Mouse (Mus musculus) limb, embryonic 11.5 days (tissue): ENCODE results near the gene Chil4. TPM values are rescaled to one million over a fixed set of nuclear protein-coding genes. Genes with fewer than 3 reads are reported as not detected.
"Not testable (repeated sequence)": the region's sequence is repeated elsewhere in the genome, so short reads cannot be mapped to it uniquely, and the experiment has no call there.

Source experiments
- ATAC-seq: fragments of 200-750 bp; cut with Nextera tagmentation; 2 replicates; pipeline ENCODE4 v1.8.0; 2017; ENCODE audit warnings: low read depth; ENCODE audit not compliant: insufficient number of reproducible peaks, low FRiP score, low TSS enrichment
- DNase-seq: peaks from one replicate; pipeline ENCODE4 v3.0.0-alpha.2; 2015; ENCODE audit warnings: low spot score
- H3K27ac ChIP-seq: fragments of 300-500 bp; sonication (generic); replicated peaks from 2 replicates; pipeline ENCODE4 v1.5.1; 2014; ENCODE audit warnings: low read depth, mild to moderate bottlenecking, low read length
- H3K27me3 ChIP-seq: fragments of 300-500 bp; sonication (generic); 2 replicates; pipeline ENCODE4 v1.6.1; 2014; ENCODE audit warnings: mild to moderate bottlenecking, low read length, mixed read lengths; ENCODE audit not compliant: control insufficient read depth, insufficient read depth
- H3K36me3 ChIP-seq: fragments of 300-500 bp; sonication (generic); 2 replicates; pipeline ENCODE4 v1.6.1; 2014; ENCODE audit warnings: mild to moderate bottlenecking, low read length, moderate library complexity, mixed read lengths; ENCODE audit not compliant: control insufficient read depth, insufficient read depth
- H3K4me1 ChIP-seq: fragments of 300-500 bp; sonication (generic); 2 replicates; pipeline ENCODE4 v1.6.1; 2014; ENCODE audit warnings: low read length, mixed read lengths; ENCODE audit not compliant: control insufficient read depth, insufficient read depth
- H3K4me2 ChIP-seq: fragments of 300-500 bp; sonication (generic); 2 replicates; pipeline ENCODE4 v1.6.1; 2014; ENCODE audit warnings: low read depth, mild to moderate bottlenecking, moderate library complexity; ENCODE audit not compliant: severe bottlenecking
- H3K4me3 ChIP-seq: fragments of 300-500 bp; sonication (generic); 2 replicates; pipeline ENCODE4 v1.5.1; 2014; ENCODE audit warnings: low read depth, low read length
- H3K9ac ChIP-seq: fragments of 300-500 bp; sonication (generic); 2 replicates; pipeline ENCODE4 v1.6.1; 2014; ENCODE audit warnings: mild to moderate bottlenecking, low read length
- H3K9me3 ChIP-seq: fragments of 300-500 bp; sonication (generic); 2 replicates; pipeline ENCODE4 v1.6.1; 2016; ENCODE audit warnings: low read length; ENCODE audit not compliant: control insufficient read depth
- WGBS: fragments of 180-500 bp; shearing (Covaris S2); extraction: QIAGEN DNeasy Blood & Tissue Kit; methylation state at CpG from one replicate; pipeline ENCODE4 v1.1.7; 2014; 5-methylcytosine and 5-hydroxymethylcytosine counted together
- polyA plus RNA-seq: library from polyadenylated mRNA; unstranded; fragments of >200 nt; fragmentation: Nextera tagmentation; extraction: Ambion mirVana; gene quantifications from 2 replicates; pipeline ENCODE4 v1.2.1, GENCODE M21; 2014

Chil4 gene
- not detected in 2 replicates for polyA plus RNA-seq

DNA sequence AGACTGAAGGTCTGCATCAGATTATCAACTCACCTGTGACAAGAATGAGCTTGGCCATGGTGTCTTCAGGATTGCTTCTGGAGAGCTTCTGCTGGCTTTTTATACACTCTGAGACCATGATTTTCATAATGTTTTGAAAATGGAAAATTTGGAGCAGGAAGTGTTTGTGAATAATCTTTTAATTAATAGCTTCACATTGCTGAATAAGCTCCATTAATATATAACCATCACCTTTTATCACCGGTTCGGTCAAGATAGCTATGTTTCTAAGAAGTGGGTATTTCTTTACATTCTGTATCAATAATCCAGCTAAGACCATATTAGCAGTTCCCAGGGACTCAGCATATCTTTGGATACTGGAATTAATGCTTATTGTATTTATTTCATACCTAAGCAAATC is at the start of gene Chil4:
Chil4 (minus strand) TSS at position 101 of the 400 bp plus-strand sequence.
- Histone ChIP-seq H3K36me3 (no peaks in the 10 kb centered on the region), H3K9ac (no peak within 1 kb of the TSS), H3K4me3 (no peak within 1 kb of the TSS), H3K27me3 (no peaks in the 10 kb centered on the region), H3K27ac (no peak within 1 kb of the TSS), H3K9me3 (no peaks in the 10 kb centered on the region), H3K4me2 (no peak within 1 kb of the TSS), H3K4me1 (no peaks in the 10 kb centered on the region)
- 92% methylated on average over 2 of the region's 2 CpGs for WGBS
- ATAC-seq, result no peak
- no peak for DNase-seq

DNA sequence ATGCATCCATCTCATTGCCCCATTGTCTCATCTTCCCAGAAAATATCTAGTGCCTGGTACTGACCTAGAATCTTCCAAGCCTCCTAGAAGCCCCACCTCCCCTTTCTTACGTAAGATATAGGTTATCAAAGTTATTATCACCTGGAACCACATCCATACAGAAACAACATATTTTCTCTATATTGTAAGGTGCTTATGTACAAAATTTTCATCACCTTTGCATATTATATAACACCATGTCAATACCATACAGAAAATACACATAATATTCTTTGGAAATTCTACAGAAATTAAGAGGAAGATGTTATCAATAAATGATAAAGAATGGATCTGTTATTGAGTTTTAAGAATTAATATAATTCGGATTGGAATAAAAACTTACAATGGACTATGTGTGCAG is 46.5 kb upstream of the Chil4 start:
- DNase-seq (no peak), ATAC-seq (peak; percentile 44; the same call in 1 of the 2 replicates)
- 78% methylated on average over 2 of the region's 2 CpGs for WGBS
- no peak overlapping the region for H3K27ac ChIP-seq
- no peaks in the 10 kb centered on the region for H3K4me1 ChIP-seq
- H3K36me3 ChIP-seq, result no peaks in the 10 kb centered on the region
- H3K9me3 ChIP-seq, result no peaks in the 10 kb centered on the region
- H3K4me3 ChIP-seq, result no peak overlapping the region
- no peaks in the 10 kb centered on the region for H3K27me3 ChIP-seq
- H3K9ac ChIP-seq, result no peak overlapping the region
- H3K4me2 ChIP-seq, result no peak overlapping the region

DNA sequence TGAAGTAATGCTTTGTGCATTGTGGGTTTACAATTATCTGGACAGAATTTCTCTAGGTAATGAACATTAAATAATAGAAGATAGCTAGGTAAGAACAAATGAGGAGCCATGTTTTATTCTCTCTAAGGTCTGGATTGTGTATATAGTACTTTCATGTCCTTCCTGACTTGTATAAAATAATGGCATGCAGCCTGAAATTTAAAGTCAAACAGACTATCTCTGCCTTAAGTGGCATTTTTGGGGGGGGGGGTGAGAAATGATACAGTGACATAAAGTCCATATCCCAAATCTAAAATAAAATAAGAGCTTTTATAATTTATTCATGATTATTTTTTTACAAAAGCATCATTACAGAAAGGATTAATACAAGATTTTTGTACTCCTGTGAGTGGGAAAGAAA is 45.5 kb upstream of the Chil4 start:
- no peak overlapping the region for H3K4me2 ChIP-seq
- ATAC-seq (no peak), DNase-seq (no peak)
- H3K27me3 ChIP-seq, result no peaks in the 10 kb centered on the region
- H3K36me3 ChIP-seq, result no peaks in the 10 kb centered on the region
- no peak overlapping the region for H3K27ac ChIP-seq
- H3K9me3 ChIP-seq, result no peaks in the 10 kb centered on the region
- no peak overlapping the region for H3K4me3 ChIP-seq
- no peak overlapping the region for H3K9ac ChIP-seq
- no peaks in the 10 kb centered on the region for H3K4me1 ChIP-seq

DNA sequence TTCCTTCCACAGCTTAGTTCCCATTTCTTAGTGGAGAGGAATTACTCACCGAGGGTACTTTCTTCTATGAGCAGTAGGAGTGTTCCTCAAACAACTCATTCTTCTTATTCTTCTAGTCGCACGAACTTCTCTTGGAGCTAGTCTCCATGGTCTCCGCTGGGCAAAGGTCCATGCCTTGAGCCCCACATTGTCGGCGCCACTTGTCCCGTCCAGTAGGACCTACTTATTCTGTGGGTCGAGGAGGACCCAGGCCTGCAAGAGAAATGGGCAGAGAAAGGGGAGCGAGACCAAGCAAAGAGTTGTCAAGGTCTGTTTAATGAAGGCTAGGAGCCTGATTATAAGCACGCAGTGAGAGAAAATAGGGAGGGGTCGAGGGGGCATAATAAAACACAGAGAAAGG is 37.8 kb upstream of the Chil4 start:
- H3K4me2 ChIP-seq, H3K4me3 ChIP-seq, H3K9me3 ChIP-seq, H3K9ac ChIP-seq, H3K4me1 ChIP-seq, H3K27ac ChIP-seq, ATAC-seq, DNase-seq, H3K27me3 ChIP-seq, H3K36me3 ChIP-seq: not testable (repeated sequence)
- 92% methylated on average over 11 of the region's 11 CpGs for WGBS

DNA sequence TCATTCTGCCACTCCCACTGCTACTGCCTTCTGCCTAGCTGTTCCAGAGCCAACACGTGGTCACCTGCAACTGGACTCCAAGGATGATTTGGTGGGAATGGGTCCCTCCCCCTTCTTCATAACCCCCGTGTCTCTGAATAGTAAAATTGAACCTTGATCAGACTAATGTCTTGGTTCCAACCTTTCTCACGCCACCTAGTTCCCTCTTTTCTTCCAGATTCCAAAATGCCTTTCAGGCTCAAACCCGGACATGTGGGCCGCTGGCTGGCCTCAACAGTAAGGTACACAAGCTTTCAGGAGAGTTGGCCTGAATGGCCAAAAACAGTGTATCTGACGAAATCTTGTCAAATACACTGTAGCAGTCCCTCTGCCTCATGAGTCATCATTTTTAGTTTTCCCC is 33.4 kb upstream of the Chil4 start:
- Histone ChIP-seq H3K36me3 (no peaks in the 10 kb centered on the region), H3K9ac (no peak overlapping the region), H3K27me3 (no peaks in the 10 kb centered on the region), H3K27ac (no peak overlapping the region), H3K9me3 (peaks cover 7% of the 10 kb centered on the region; the same call in 1 of the 2 replicates), H3K4me2 (no peak overlapping the region), H3K4me3 (no peak overlapping the region), H3K4me1 (no peaks in the 10 kb centered on the region)
- WGBS, result 86% methylated on average over 6 of the region's 6 CpGs
- peak; percentile 9; the same call in 1 of the 2 replicates for ATAC-seq
- no peak for DNase-seq

DNA sequence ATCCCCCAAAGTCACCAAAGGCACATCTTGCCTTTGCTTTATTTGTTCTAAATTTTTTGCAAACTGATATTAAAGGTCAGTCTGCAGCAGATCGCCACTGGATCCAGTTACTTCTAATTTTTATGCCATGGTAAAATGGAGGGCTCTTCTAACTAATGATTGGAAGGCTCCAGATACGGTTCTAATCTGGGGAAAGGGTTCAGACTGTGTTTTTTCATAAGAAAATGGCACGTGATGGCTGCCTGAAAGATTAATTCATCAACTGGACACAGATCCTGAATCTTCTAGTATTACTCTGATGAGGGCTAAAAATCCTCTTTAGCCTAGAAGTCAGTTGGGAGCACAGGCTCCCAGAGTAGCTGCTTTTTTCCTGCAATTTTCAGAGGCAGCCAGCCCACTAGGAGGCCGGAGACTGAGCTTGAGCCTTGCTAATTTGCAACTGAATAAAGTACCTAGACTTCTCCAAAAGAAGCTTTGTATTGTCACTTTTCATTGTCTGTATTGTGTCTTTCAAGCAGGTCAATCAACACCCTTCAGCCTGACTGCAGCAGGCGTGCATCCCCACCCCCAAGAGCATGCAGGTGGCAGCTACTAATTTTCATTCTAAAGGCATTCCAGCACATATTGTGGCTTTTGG is 31.6 kb upstream of the Chil4 start:
- not testable (repeated sequence) for H3K36me3 ChIP-seq, H3K9ac ChIP-seq, DNase-seq, H3K4me3 ChIP-seq, ATAC-seq, H3K4me2 ChIP-seq, H3K27me3 ChIP-seq, H3K9me3 ChIP-seq, H3K27ac ChIP-seq, H3K4me1 ChIP-seq
- 83% methylated on average over 5 of the region's 5 CpGs for WGBS

DNA sequence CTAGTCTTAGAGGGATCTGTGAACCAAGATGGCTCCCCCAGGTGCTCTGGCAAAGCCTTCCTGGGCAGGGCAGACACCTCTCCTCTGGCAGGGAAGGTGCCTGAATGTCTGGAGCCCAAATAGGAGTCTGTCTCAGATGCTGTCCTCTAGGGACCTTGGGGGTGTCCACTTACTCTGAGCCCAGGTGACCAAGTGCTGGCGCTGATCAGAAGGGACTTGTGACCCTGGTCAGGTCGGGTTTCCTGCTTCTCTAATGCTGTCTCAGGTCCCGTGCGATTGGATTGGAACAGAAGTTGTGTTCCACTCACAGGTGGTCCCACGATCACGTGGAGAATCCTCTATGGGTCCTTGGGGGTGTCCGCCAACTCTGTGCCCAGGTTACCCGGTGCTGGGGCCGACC is 28.1 kb upstream of the Chil4 start:
- H3K36me3 ChIP-seq, H3K9me3 ChIP-seq, H3K4me1 ChIP-seq, H3K9ac ChIP-seq, H3K27ac ChIP-seq, ATAC-seq, DNase-seq, H3K4me3 ChIP-seq, H3K27me3 ChIP-seq, H3K4me2 ChIP-seq: not testable (repeated sequence)
- WGBS, result 84% methylated on average over 9 of the region's 9 CpGs

DNA sequence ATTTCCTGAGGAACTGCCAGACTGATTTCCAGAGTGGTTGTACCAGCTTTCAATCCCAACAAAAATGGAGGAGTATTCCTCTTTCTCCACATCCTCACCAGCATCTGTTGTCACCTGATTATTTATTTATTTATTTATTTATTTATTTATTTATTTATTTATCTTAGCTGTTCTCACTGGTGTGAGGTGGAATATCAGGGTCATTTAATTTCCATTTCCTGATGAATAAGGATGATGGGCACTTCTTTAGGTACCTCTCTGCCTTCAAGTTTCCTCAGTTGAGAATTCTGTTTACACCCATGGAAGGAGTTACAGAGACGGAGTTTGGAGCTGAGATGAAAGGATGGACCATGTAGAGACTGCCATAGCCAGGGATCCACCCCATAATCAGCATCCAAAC is 20.9 kb upstream of the Chil4 start:
- ATAC-seq, H3K4me2 ChIP-seq, H3K36me3 ChIP-seq, H3K27me3 ChIP-seq, DNase-seq, H3K9ac ChIP-seq, H3K9me3 ChIP-seq, H3K27ac ChIP-seq, H3K4me3 ChIP-seq, H3K4me1 ChIP-seq: not testable (repeated sequence)
- 87% methylated on average over 1 of the region's 1 CpGs for WGBS
